Mouse (Mus musculus): ENCODE measurements around the gene Fdxr.

Fdxr gene

GRCm38 (mm10) chr11:115269330-115270066 lies 7.4 kb downstream of the Fdxr start:
- DNase-seq (ENCODE audit: low spot score), result no peak

GRCm38 (mm10) chr11:115267958-115268357 lies 8.9 kb downstream of the Fdxr start:
- DNase-seq (ENCODE audit: low spot score), result no peak

GRCm38 (mm10) chr11:115267061-115267883 lies 9.6 kb downstream of the Fdxr start, which contains the start of gene Grin2c:
Gene Grin2c (minus strand): TSS chr11:115267243.
- DNase-seq (ENCODE audit: low spot score), result no peak

GRCm38 (mm10) chr11:115266400-115266778 lies 10.5 kb downstream of the Fdxr start:
- peak; percentile 32 for DNase-seq (ENCODE audit: low spot score)

- DNase-seq (ENCODE audit: low spot score), result no peak
Observed at GRCm38 (mm10) chr11:115265771-115266399, 11.0 kb downstream of the Fdxr start.

- peak; percentile 76 for DNase-seq (ENCODE audit: low spot score)
Observed at GRCm38 (mm10) chr11:115264862-115265668, 11.8 kb downstream of the Fdxr start.

GRCm38 (mm10) chr11:115264136-115264861 lies 12.6 kb downstream of the Fdxr start:
- no peak for DNase-seq (ENCODE audit: low spot score)

- DNase-seq (ENCODE audit: low spot score), result no peak
Observed at GRCm38 (mm10) chr11:115262954-115263353, 13.9 kb downstream of the Fdxr start.

GRCm38 (mm10) chr11:115259134-115259533 lies 17.7 kb downstream of the Fdxr start:
- DNase-seq (ENCODE audit: low spot score), result no peak

- DNase-seq (ENCODE audit: low spot score), result no peak
Observed at GRCm38 (mm10) chr11:115257775-115258510, 18.9 kb downstream of the Fdxr start.

- DNase-seq (ENCODE audit: low spot score), result no peak
Observed at GRCm38 (mm10) chr11:115251258-115251657, 25.6 kb downstream of the Fdxr start.

- DNase-seq (ENCODE audit: low spot score), result peak; percentile 30
Observed at GRCm38 (mm10) chr11:115250405-115251090, 26.3 kb downstream of the Fdxr start.

- peak; percentile 64 for DNase-seq (ENCODE audit: low spot score)
Observed at GRCm38 (mm10) chr11:115249721-115250404, 27.0 kb downstream of the Fdxr start.

GRCm38 (mm10) chr11:115247945-115248344 lies 28.9 kb downstream of the Fdxr start:
- no peak for DNase-seq (ENCODE audit: low spot score)

- peak; percentile 65 for DNase-seq (ENCODE audit: low spot score)
Observed at GRCm38 (mm10) chr11:115247240-115247639, 29.6 kb downstream of the Fdxr start.

- no peak for DNase-seq (ENCODE audit: low spot score)
Observed at GRCm38 (mm10) chr11:115246386-115246785, 30.5 kb downstream of the Fdxr start.

GRCm38 (mm10) chr11:115244840-115245239 lies 32.0 kb downstream of the Fdxr start:
- no peak for DNase-seq (ENCODE audit: low spot score)

GRCm38 (mm10) chr11:115243783-115244182 lies 33.1 kb downstream of the Fdxr start:
- DNase-seq (ENCODE audit: low spot score), result no peak

GRCm38 (mm10) chr11:115242746-115243145 lies 34.1 kb downstream of the Fdxr start:
- DNase-seq (ENCODE audit: low spot score), result no peak
